Comparison of ENCODE assay signal across 8 mouse cellular contexts in the genomic region with DNA sequence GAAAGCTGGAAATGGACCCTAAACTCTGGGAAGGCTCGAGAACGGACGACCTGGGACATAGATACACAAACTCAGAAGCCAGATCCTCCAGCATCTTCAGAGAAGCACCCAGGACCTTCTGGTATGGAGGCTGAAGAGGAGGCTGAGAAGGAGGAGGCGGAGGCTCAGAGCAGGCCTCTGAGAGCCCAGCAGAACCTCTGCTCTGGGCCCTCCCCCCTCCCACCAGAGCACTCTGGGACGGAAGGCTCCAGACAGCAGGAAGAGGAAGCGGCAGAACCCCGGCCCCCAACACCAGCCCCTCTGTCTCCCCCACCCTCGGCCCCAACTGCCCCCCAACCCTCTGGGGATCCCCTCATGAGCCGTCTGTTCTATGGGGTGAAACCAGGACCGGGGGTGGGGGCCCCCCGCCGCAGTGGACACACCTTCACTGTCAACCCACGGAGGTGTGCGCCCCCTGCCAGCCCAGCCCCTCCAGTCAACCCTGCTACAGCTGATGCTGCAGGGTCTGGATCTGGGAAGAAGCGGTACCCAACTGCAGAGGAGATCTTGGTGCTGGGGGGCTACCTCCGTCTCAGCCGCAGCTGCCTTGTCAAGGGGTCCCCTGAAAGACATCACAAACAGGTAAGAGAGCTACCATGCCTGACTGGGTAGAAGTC. TPM values are rescaled to one million over a fixed set of nuclear protein-coding genes. Genes with fewer than 3 reads are reported as not detected.
DNase-seq lines count a peak whose midpoint lies in the region; ATAC-seq and TF ChIP-seq lines count a peak whose summit lies in the region.

No protein-coding gene starts in this region.

- intact Hi-C loops in heart, postnatal 25 days (cut with DNase I), result no loop called here
- intact Hi-C loops in heart, postnatal 10 days (cut with DNase I), result no loop called here

- ATAC-seq in limb, embryonic 15.5 days (ENCODE audit: insufficient number of reproducible peaks, low FRiP score, low TSS enrichment, low read depth), result no peak
- ATAC-seq in midbrain, postnatal 0 days (ENCODE audit: low FRiP score), result no peak

- peak; percentile 98 for DNase-seq in heart, adult 11 months
- no peak for DNase-seq in heart, postnatal 25 days (ENCODE audit: low spot score)
- DNase-seq in heart, postnatal 10 days, result peak; percentile 41 to 43
- DNase-seq in midbrain, postnatal 0 days (ENCODE audit: low spot score), result no peak
- DNase-seq in left cerebral cortex, adult 8-10 months (ENCODE audit: low spot score in 2 of 2), result no peak
- no peak for DNase-seq in right cerebral cortex, postnatal 25 days

- peak overlapping the region; percentile 92 for H3K4me2 ChIP-seq in limb, embryonic 15.5 days
- peak overlapping the region; percentile 91 for H3K4me2 ChIP-seq in midbrain, postnatal 0 days (ENCODE audit: low read depth, low read length, poor library complexity, severe bottlenecking)

- H3K4me1 ChIP-seq in bone marrow macrophage, adult 2 months (ENCODE audit: control insufficient read depth, insufficient read depth, low read length), result peaks cover 21% of the 10 kb centered on the region
- H3K4me1 ChIP-seq in limb, embryonic 15.5 days, result peaks cover 59% of the 10 kb centered on the region
- H3K4me1 ChIP-seq in midbrain, postnatal 0 days (ENCODE audit: insufficient read depth, low read length), result peaks cover 24% of the 10 kb centered on the region

- H3K27ac ChIP-seq in bone marrow macrophage, adult 2 months (ENCODE audit: insufficient read depth, low read depth, low read length), result peak overlapping the region; percentile 99
- H3K27ac ChIP-seq in limb, embryonic 15.5 days, result peak overlapping the region; percentile 97
- H3K27ac ChIP-seq in midbrain, postnatal 0 days (ENCODE audit: low read depth, low read length), result peak overlapping the region; percentile 89

- peak overlapping the region; percentile 98 for H3K4me3 ChIP-seq in bone marrow macrophage, adult 2 months (ENCODE audit: insufficient read depth, low read length)
- H3K4me3 ChIP-seq in limb, embryonic 15.5 days, result peak overlapping the region; percentile 69
- peak overlapping the region; percentile 76 for H3K4me3 ChIP-seq in midbrain, postnatal 0 days (ENCODE audit: low read depth, low read length)

- H3K9ac ChIP-seq in limb, embryonic 15.5 days, result peak overlapping the region; percentile 65
- H3K9ac ChIP-seq in midbrain, postnatal 0 days (replicated peaks; ENCODE audit: low read length, poor library complexity, severe bottlenecking), result peak overlapping the region; percentile 69

- 23% methylated on average over 16 of the region's 17 CpGs for WGBS in limb, embryonic 15.5 days
- 25% methylated on average over 17 of the region's 17 CpGs for WGBS in midbrain, postnatal 0 days

- TF ChIP-seq POLR2A in bone marrow macrophage, adult 2 months (IDR thresholded peaks at IDR 0.05; ENCODE audit: borderline replicate concordance, low read depth, low read length), result no peak

- H3K27me3 ChIP-seq in limb, embryonic 15.5 days, result no peaks in the 10 kb centered on the region
- H3K27me3 ChIP-seq in midbrain, postnatal 0 days (ENCODE audit: insufficient read depth, low read length), result no peaks in the 10 kb centered on the region

- H3K36me3 ChIP-seq in limb, embryonic 15.5 days, result peaks cover 10% of the 10 kb centered on the region
- H3K36me3 ChIP-seq in midbrain, postnatal 0 days (ENCODE audit: insufficient read depth, low read length), result no peaks in the 10 kb centered on the region

- no peak for TF ChIP-seq CTCF in bone marrow macrophage, adult 2 months (IDR thresholded peaks at IDR 0.05; ENCODE audit: low read depth, low read length)
- no peak for TF ChIP-seq CTCF in midbrain, postnatal 0 days (IDR thresholded peaks at IDR 0.05)

- H3K9me3 ChIP-seq in limb, embryonic 15.5 days, result no peaks in the 10 kb centered on the region
- no peaks in the 10 kb centered on the region for H3K9me3 ChIP-seq in midbrain, postnatal 0 days (ENCODE audit: low read length)

RNA-seq across cellular contexts. Expression of a gene that starts 2.9 kb away (rescaled TPM):
- total RNA-seq in heart, postnatal 25 days (2021), result 10 to 100 TPM; 11.9 to 16.6 TPM
- polyA plus RNA-seq in bone marrow macrophage, adult 2 months (2012; ENCODE audit: insufficient read depth, insufficient read length, missing spikeins), result 202 and 205 TPM in 2 replicates
- 10 to 100 TPM; 27.9 to 29.6 TPM for total RNA-seq in heart, postnatal 10 days (2021)
- polyA plus RNA-seq in limb, embryonic 15.5 days (2015; fragmentation: Nextera tagmentation; extraction: Ambion mirVana), result 24.8 and 28.8 TPM in 2 replicates
- total RNA-seq in midbrain, postnatal 0 days (2014; rRNA removed), result 16.2 and 33.0 TPM in 2 replicates
- polyA plus RNA-seq in midbrain, postnatal 0 days (2015; fragmentation: Nextera tagmentation; extraction: Ambion mirVana), result 14.1 and 14.4 TPM in 2 replicates
- 10 to 100 TPM in 2 of 4 experiments, 1 to 10 TPM in 2; 9.1 to 15.0 (median 10.9) TPM for total RNA-seq in left cerebral cortex, adult 8-10 months (2022)

RNA-seq across cellular contexts. Expression of a gene that starts 7.2 kb away (rescaled TPM):
- 1 to 10 TPM; 2.3 to 2.8 TPM for total RNA-seq in heart, postnatal 25 days (2021)
- 31.7 and 33.1 TPM in 2 replicates for polyA plus RNA-seq in bone marrow macrophage, adult 2 months (2012; ENCODE audit: insufficient read depth, insufficient read length, missing spikeins)
- 10 to 100 TPM; 12.6 to 13.5 TPM for total RNA-seq in heart, postnatal 10 days (2021)
- polyA plus RNA-seq in limb, embryonic 15.5 days (2015; fragmentation: Nextera tagmentation; extraction: Ambion mirVana), result 55.5 and 59.0 TPM in 2 replicates
- total RNA-seq in midbrain, postnatal 0 days (2014; rRNA removed), result 7.6 and 12.1 TPM in 2 replicates
- 11.0 and 11.8 TPM in 2 replicates for polyA plus RNA-seq in midbrain, postnatal 0 days (2015; fragmentation: Nextera tagmentation; extraction: Ambion mirVana)
- 1 to 10 TPM; 2.6 to 3.4 (median 3.0) TPM for total RNA-seq in left cerebral cortex, adult 8-10 months (2022)

RNA-seq across cellular contexts. Expression of a gene that starts 11.3 kb away (rescaled TPM):
- 10 to 100 TPM; 19.2 to 20.1 TPM for total RNA-seq in heart, postnatal 25 days (2021)
- 57.5 and 77.6 TPM in 2 replicates for polyA plus RNA-seq in bone marrow macrophage, adult 2 months (2012; ENCODE audit: insufficient read depth, insufficient read length, missing spikeins)
- 10 to 100 TPM; 24.7 to 29.2 TPM for total RNA-seq in heart, postnatal 10 days (2021)
- 36.8 and 41.3 TPM in 2 replicates for polyA plus RNA-seq in limb, embryonic 15.5 days (2015; fragmentation: Nextera tagmentation; extraction: Ambion mirVana)
- total RNA-seq in midbrain, postnatal 0 days (2014; rRNA removed), result 26.7 and 27.7 TPM in 2 replicates
- 23.6 and 25.1 TPM in 2 replicates for polyA plus RNA-seq in midbrain, postnatal 0 days (2015; fragmentation: Nextera tagmentation; extraction: Ambion mirVana)
- 10 to 100 TPM; 28.1 to 30.6 (median 29.0) TPM for total RNA-seq in left cerebral cortex, adult 8-10 months (2022)

RNA-seq across cellular contexts. Expression of a gene that starts 27.0 kb away (rescaled TPM):
- 10 to 100 TPM; 11.8 to 14.6 TPM for total RNA-seq in heart, postnatal 25 days (2021)
- polyA plus RNA-seq in bone marrow macrophage, adult 2 months (2012; ENCODE audit: insufficient read depth, insufficient read length, missing spikeins), result 16.1 and 17.7 TPM in 2 replicates
- 10 to 100 TPM; 20.4 to 22.1 TPM for total RNA-seq in heart, postnatal 10 days (2021)
- 13.0 and 15.0 TPM in 2 replicates for polyA plus RNA-seq in limb, embryonic 15.5 days (2015; fragmentation: Nextera tagmentation; extraction: Ambion mirVana)
- total RNA-seq in midbrain, postnatal 0 days (2014; rRNA removed), result 22.4 and 22.6 TPM in 2 replicates
- polyA plus RNA-seq in midbrain, postnatal 0 days (2015; fragmentation: Nextera tagmentation; extraction: Ambion mirVana), result 3.7 and 4.7 TPM in 2 replicates
- total RNA-seq in left cerebral cortex, adult 8-10 months (2022), result 10 to 100 TPM; 13.8 to 21.2 (median 18.2) TPM

RNA-seq across cellular contexts. Expression of a gene that starts 28.9 kb away (rescaled TPM):
- total RNA-seq in heart, postnatal 25 days (2021), result 100 to 1,000 TPM; 112 to 116 TPM
- polyA plus RNA-seq in bone marrow macrophage, adult 2 months (2012; ENCODE audit: insufficient read depth, insufficient read length, missing spikeins), result 36.9 and 39.3 TPM in 2 replicates
- 10 to 100 TPM; 64.8 to 69.8 TPM for total RNA-seq in heart, postnatal 10 days (2021)
- polyA plus RNA-seq in limb, embryonic 15.5 days (2015; fragmentation: Nextera tagmentation; extraction: Ambion mirVana), result 18.0 and 23.0 TPM in 2 replicates
- total RNA-seq in midbrain, postnatal 0 days (2014; rRNA removed), result 43.5 and 47.7 TPM in 2 replicates
- 88.3 and 89.3 TPM in 2 replicates for polyA plus RNA-seq in midbrain, postnatal 0 days (2015; fragmentation: Nextera tagmentation; extraction: Ambion mirVana)
- 10 to 100 TPM; 40.3 to 63.3 (median 51.9) TPM for total RNA-seq in left cerebral cortex, adult 8-10 months (2022)

Comparison
In these comparisons a context has a peak if more than half of its experiments do, and no peak if none do; other contexts are left out.
1. DNase-seq: peak in heart, adult 11 months (single experiment) and heart, postnatal 10 days (2 of 2); none in heart, postnatal 25 days (single experiment), midbrain, postnatal 0 days (single experiment), left cerebral cortex, adult 8-10 months (0 of 2) and right cerebral cortex, postnatal 25 days (single experiment).
2. Peak in every context shown above with its lines, with median percentiles within 50 percentile points of each other: H3K27ac ChIP-seq and H3K4me3 ChIP-seq.